Mouse (Mus musculus): Measurements from ENCODE around the gene Lrch1. TPM values are rescaled to one million over a fixed set of nuclear protein-coding genes. Genes with fewer than 3 reads are reported as not detected.
A peak's percentile ranks its signal among the peaks of the same experiment; 100 is the strongest.

The Lrch1 gene
- polyA plus RNA-seq, 2 experiments from 2014 or later = 30.1 to 30.3 TPM

- no peak for ATAC-seq
These were observed 28.5 kb downstream of the Lrch1 start for GRCm38 (mm10) chr14:74919132-74919531.

- ATAC-seq = peak; percentile 84
These were observed 29.1 kb downstream of the Lrch1 start for GRCm38 (mm10) chr14:74918521-74919103.

- ATAC-seq = no peak
These were observed 30.1 kb downstream of the Lrch1 start for GRCm38 (mm10) chr14:74917504-74918124.

- no peak for ATAC-seq
These were observed 31.0 kb downstream of the Lrch1 start for GRCm38 (mm10) chr14:74916691-74917090.

GRCm38 (mm10) chr14:74916075-74916474 is 31.6 kb downstream of the Lrch1 start:
- no peak for ATAC-seq

- no peak for ATAC-seq
These were observed 32.0 kb downstream of the Lrch1 start for GRCm38 (mm10) chr14:74915658-74916057.

- ATAC-seq = no peak
These were observed 32.7 kb downstream of the Lrch1 start for GRCm38 (mm10) chr14:74915025-74915424.

GRCm38 (mm10) chr14:74913381-74914230 is 34.1 kb downstream of the Lrch1 start:
- ATAC-seq = no peak

- no peak for ATAC-seq
These were observed 37.3 kb downstream of the Lrch1 start for GRCm38 (mm10) chr14:74910363-74910762.

GRCm38 (mm10) chr14:74909021-74909420 is 38.7 kb downstream of the Lrch1 start:
- ATAC-seq = peak; percentile 24

GRCm38 (mm10) chr14:74908250-74908649 is 39.4 kb downstream of the Lrch1 start:
- peak; percentile 66 for ATAC-seq

- ATAC-seq = no peak
These were observed 40.0 kb downstream of the Lrch1 start for GRCm38 (mm10) chr14:74907706-74908105.

GRCm38 (mm10) chr14:74905990-74906389 is 41.7 kb downstream of the Lrch1 start:
- ATAC-seq = no peak

- no peak for ATAC-seq
These were observed 43.2 kb downstream of the Lrch1 start for GRCm38 (mm10) chr14:74904442-74904841.

GRCm38 (mm10) chr14:74903047-74903446 is 44.6 kb downstream of the Lrch1 start:
- no peak for ATAC-seq

- ATAC-seq = no peak
These were observed 46.8 kb downstream of the Lrch1 start for GRCm38 (mm10) chr14:74900705-74901369.

- ATAC-seq = no peak
These were observed 47.5 kb downstream of the Lrch1 start for GRCm38 (mm10) chr14:74899953-74900704.

GRCm38 (mm10) chr14:74898939-74899338 is 48.7 kb downstream of the Lrch1 start:
- ATAC-seq = no peak

- ATAC-seq = no peak
These were observed 54.0 kb downstream of the Lrch1 start for GRCm38 (mm10) chr14:74893693-74894092.

- no peak for ATAC-seq
These were observed 54.5 kb downstream of the Lrch1 start for GRCm38 (mm10) chr14:74893085-74893648.

GRCm38 (mm10) chr14:74889304-74889703 is 58.4 kb downstream of the Lrch1 start:
- no peak for ATAC-seq

- ATAC-seq = peak; percentile 43
These were observed 59.6 kb downstream of the Lrch1 start for GRCm38 (mm10) chr14:74888103-74888502.

All from CD4-positive, CD25-positive, alpha-beta regulatory T cell, adult 4 months (primary cell).